Comparison of ENCODE assay signal across 23 mouse cellular contexts in genomic region chr13:108485036-108485435, GRCm38 (mm10). TPM values are rescaled to one million over a fixed set of nuclear protein-coding genes. Genes with fewer than 3 reads are reported as not detected.
DNase-seq lines count a peak whose midpoint lies in the region; ATAC-seq and TF ChIP-seq lines count a peak whose summit lies in the region.
"Had no signal": no experiment of that assay in that cellular context is flagged by ENCODE, and none has a peak within 500 bp of the region (broad histone marks: within the 10 kb centered on the region; RNA-seq: fewer than 3 reads in every experiment).

No protein-coding gene starts in this region.

- no peaks in the 10 kb centered on the region for H3K4me1 ChIP-seq in lung, adult 2 months (ENCODE audit: control insufficient read depth, insufficient read depth, low read length)
- H3K4me1 ChIP-seq: embryonic facial prominence, embryonic 12.5 days; heart, embryonic 10.5 days; hindbrain, embryonic 10.5 days; intestine, embryonic 15.5 days; kidney, embryonic 15.5 days; limb, embryonic 15.5 days; lung, embryonic 15.5 days; midbrain, embryonic 12.5 days; neural tube, embryonic 13.5 days had no signal

- no peak for TF ChIP-seq CTCF in lung, adult 2 months (IDR thresholded peaks at IDR 0.05; ENCODE audit: insufficient read depth, low read length)

- H3K36me3 ChIP-seq in myocyte (ENCODE audit: control insufficient read depth, insufficient read depth) = no peaks in the 10 kb centered on the region
- H3K36me3 ChIP-seq: embryonic facial prominence, embryonic 12.5 days; heart, embryonic 10.5 days; hindbrain, embryonic 10.5 days; intestine, embryonic 15.5 days; kidney, embryonic 15.5 days; limb, embryonic 15.5 days; lung, embryonic 15.5 days; midbrain, embryonic 12.5 days; neural tube, embryonic 13.5 days had no signal

- TF ChIP-seq POLR2A in lung, adult 2 months (IDR thresholded peaks at IDR 0.05; ENCODE audit: borderline replicate concordance, extremely low read depth, low read depth, low read length) = no peak
- no peak for TF ChIP-seq POLR2A in myocyte (IDR thresholded peaks at IDR 0.05; ENCODE audit: insufficient read length, low read depth)

- peak; percentile 90 for ATAC-seq in common myeloid progenitor, adult 5-6 weeks (replicated peaks; ENCODE audit: low read depth, poor library complexity, severe bottlenecking)
- ATAC-seq: hindbrain, embryonic 16.5 days; intestine, embryonic 15.5 days had no signal

- WGBS in lung, adult 2 months = 57% methylated on average over 6 of the region's 6 CpGs

- no peaks in the 10 kb centered on the region for H3K79me2 ChIP-seq in myocyte (ENCODE audit: control insufficient read depth, insufficient read depth)

- H3ac ChIP-seq in myocyte (ENCODE audit: control insufficient read depth, insufficient read length) = no peak overlapping the region

- DNase-seq in lung, postnatal 36 days = peak; percentile 11
- no peak for DNase-seq in lung, adult 2 months
- DNase-seq in urinary bladder, adult 18-20 months (ENCODE audit: low spot score in 2 of 2) = no peak
- no peak for DNase-seq in frontal cortex, adult 2 months (ENCODE audit: extremely low spot score in 1 of 2, low spot score in 1 of 2)
- no peak for DNase-seq in layer of hippocampus, postnatal 14 days (ENCODE audit: low spot score in 2 of 2)
- DNase-seq: cerebellum, adult 18-20 months; cerebellum, postnatal 14 days; gastrocnemius, adult 2 months; kidney, postnatal 36 days; left cerebral cortex, postnatal 4 days; thymus, postnatal 25 days had no signal

- peak overlapping the region; percentile 30 for H3K4me2 ChIP-seq in myocyte (ENCODE audit: low read depth)
- H3K4me2 ChIP-seq: embryonic facial prominence, embryonic 12.5 days; intestine, embryonic 15.5 days; kidney, embryonic 15.5 days; limb, embryonic 15.5 days; lung, embryonic 15.5 days; midbrain, embryonic 12.5 days; neural tube, embryonic 13.5 days had no signal

- no peaks in the 10 kb centered on the region for H3K27me3 ChIP-seq in myocyte (ENCODE audit: control insufficient read depth, insufficient read depth, insufficient read length)
- H3K27me3 ChIP-seq: embryonic facial prominence, embryonic 12.5 days; intestine, embryonic 15.5 days; kidney, embryonic 15.5 days; limb, embryonic 15.5 days; lung, embryonic 15.5 days; midbrain, embryonic 12.5 days; neural tube, embryonic 13.5 days had no signal

- no peak overlapping the region for H3K4me3 ChIP-seq in lung, adult 2 months (replicated peaks; ENCODE audit: extremely low read depth, low read depth, low read length)
- no peak overlapping the region for H3K4me3 ChIP-seq in myocyte
- H3K4me3 ChIP-seq: embryonic facial prominence, embryonic 12.5 days; gastrocnemius, adult 2 months; heart, embryonic 10.5 days; hindbrain, embryonic 10.5 days; intestine, embryonic 15.5 days; kidney, embryonic 15.5 days; limb, embryonic 15.5 days; lung, embryonic 15.5 days; midbrain, embryonic 12.5 days; neural tube, embryonic 13.5 days had no signal

TF ChIP-seq in myocyte, 11 proteins besides CTCF, POLR2A, EP300 and RAD21:
- TF ChIP-seq TCF12 (IDR thresholded peaks at IDR 0.05; ENCODE audit: insufficient read depth, poor library complexity, severe bottlenecking) (no peak), MYOG (IDR thresholded peaks at IDR 0.05; ENCODE audit: control insufficient read depth in 1 of 3, insufficient read depth in 1 of 3, insufficient read length in 2 of 3, low read depth in 2 of 3) (no peak), TCF3 (IDR thresholded peaks at IDR 0.05; ENCODE audit: insufficient read length, low read depth) (no peak), POLR2AphosphoS2 (IDR thresholded peaks at IDR 0.05; ENCODE audit: insufficient read length, low read depth) (no peak), MYOD1 (IDR thresholded peaks at IDR 0.05; ENCODE audit: control insufficient read depth in 1 of 3, insufficient read length in 2 of 3, low read depth in 2 of 3) (no peak), CEBPB (IDR thresholded peaks at IDR 0.05; ENCODE audit: insufficient read depth, poor library complexity, severe bottlenecking) (no peak), REST (IDR thresholded peaks at IDR 0.05; ENCODE audit: insufficient read depth, insufficient read length) (no peak), E2F4 (IDR thresholded peaks at IDR 0.05; ENCODE audit: insufficient read depth) (no peak), USF1 (IDR thresholded peaks at IDR 0.05; ENCODE audit: low read depth) (no peak), SRF (IDR thresholded peaks at IDR 0.05; ENCODE audit: control insufficient read depth, insufficient read length, low read depth) (no peak), MAX (IDR thresholded peaks at IDR 0.05; ENCODE audit: low read depth) (no peak)
TF ChIP-seq in myocyte: peak in this region for 0.

RNA-seq across cellular contexts. Expression of gene Pde4d, which starts 35.3 kb away (rescaled TPM):
- polyA plus RNA-seq in lung, adult 2 months (2012; rRNA removed) = 12.0 and 20.0 TPM in 2 replicates
- 31.6 and 35.8 TPM in 2 replicates for total RNA-seq in common myeloid progenitor, adult 5-6 weeks (2017)
- polyA plus RNA-seq in myocyte (2012; fragmentation: generic; extraction: Trizol) = 8.2 TPM
- 40.3 and 43.7 TPM in 2 replicates for polyA plus RNA-seq in frontal cortex, adult 2 months (2012; rRNA removed)
- total RNA-seq in layer of hippocampus, postnatal 14 days (2021) = 10 to 100 TPM; 72.4 to 79.0 TPM
